Mouse (Mus musculus): ENCODE measurements around the gene Gm3676. TPM values are rescaled to one million over a fixed set of nuclear protein-coding genes. Genes with fewer than 3 reads are reported as not detected.
"Not testable (repeated sequence)": the region's sequence is repeated elsewhere in the genome, so short reads cannot be mapped to it uniquely, and the experiment has no call there.

Gene Gm3676
- not detected in 2 replicates for total RNA-seq (2015)
- not detected in 2 replicates for total RNA-seq (2017)

GRCm38 (mm10) chr14:41646387-41646786, at the start of gene Gm3676:
Gm3676 (minus strand) TSS chr14:41646487.
- ATAC-seq (replicated peaks; ENCODE audit: poor library complexity) = not testable (repeated sequence)

GRCm38 (mm10) chr14:41648176-41648575, 1.9 kb upstream of the Gm3676 start:
- not testable (repeated sequence) for ATAC-seq (replicated peaks; ENCODE audit: poor library complexity)

DNA sequence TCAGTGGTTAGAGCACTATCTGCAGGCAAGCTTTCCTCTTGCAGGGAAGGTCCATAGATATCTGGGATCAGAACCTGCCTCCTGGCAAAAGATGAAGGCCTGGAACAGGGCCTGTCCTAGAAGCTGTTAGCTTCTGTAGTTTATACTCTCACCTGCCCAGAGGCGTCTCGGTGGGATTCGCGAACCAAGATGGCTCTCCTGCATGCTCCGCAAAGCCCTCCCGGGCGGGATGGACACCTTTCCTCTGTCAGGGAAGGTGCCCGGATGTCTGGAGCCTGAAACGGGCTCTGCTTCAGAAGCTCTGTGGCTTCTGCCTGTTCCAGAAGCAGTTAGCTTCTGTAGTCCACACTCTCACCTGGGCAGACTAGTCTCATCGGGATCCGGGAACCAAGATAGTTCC, 16.1 kb downstream of the Gm3676 start:
- not testable (repeated sequence) for ATAC-seq (replicated peaks; ENCODE audit: poor library complexity)

GRCm38 (mm10) chr14:41624512-41624911, 21.8 kb downstream of the Gm3676 start, which contains the start of gene Gm3072:
Gm3072 (minus strand) TSS chr14:41624612.
- not testable (repeated sequence) for ATAC-seq (replicated peaks; ENCODE audit: poor library complexity)

- not testable (repeated sequence) for ATAC-seq (replicated peaks; ENCODE audit: poor library complexity)
These were observed 23.8 kb downstream of the Gm3676 start for GRCm38 (mm10) chr14:41622535-41622934.

- not testable (repeated sequence) for ATAC-seq (replicated peaks; ENCODE audit: poor library complexity)
These were observed 35.6 kb downstream of the Gm3676 start for GRCm38 (mm10) chr14:41610690-41611089.

DNA sequence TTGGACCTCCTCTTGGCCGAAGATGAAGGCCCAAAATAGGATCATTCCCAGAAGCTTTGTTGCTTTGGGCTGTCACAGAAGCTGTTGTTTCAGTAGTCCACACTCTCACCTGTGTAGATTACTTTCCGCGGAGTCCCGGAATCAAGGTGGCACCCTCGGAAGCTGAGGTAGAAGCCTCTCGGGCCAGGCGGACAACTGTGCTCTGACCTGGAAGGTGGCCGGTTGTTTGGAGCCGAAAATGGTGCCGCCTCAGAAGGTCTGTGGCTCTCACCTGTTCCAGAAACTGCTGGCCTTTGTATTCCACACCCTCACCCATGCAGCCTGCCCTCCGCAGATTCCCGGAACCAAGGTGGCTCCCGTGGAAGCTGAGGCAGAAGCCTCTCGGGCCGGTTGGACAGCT, 45.4 kb downstream of the Gm3676 start:
- not testable (repeated sequence) for ATAC-seq (replicated peaks; ENCODE audit: poor library complexity)

Other genes starting within 250 kb of the Gm3676 start
- gene Gm6482, start 238.2 kb downstream of the Gm3676 start, total RNA-seq (2015) = not detected in 2 replicates
- not detected in 2 replicates for gene Gm6482, start 238.2 kb downstream of the Gm3676 start, total RNA-seq (2017)
- gene Gm7954, start 193.0 kb downstream of the Gm3676 start, total RNA-seq (2015) = not detected in 2 replicates
- not detected in 2 replicates for gene Gm7954, start 193.0 kb downstream of the Gm3676 start, total RNA-seq (2017)
- not detected in 2 replicates for gene Gm3486, start 157.0 kb downstream of the Gm3676 start, total RNA-seq (2015)
- gene Gm3486, start 157.0 kb downstream of the Gm3676 start, total RNA-seq (2017) = not detected in 2 replicates
- not detected in 2 replicates for gene Gm7970, start 90.9 kb downstream of the Gm3676 start, total RNA-seq (2015)
- not detected in 2 replicates for gene Gm7970, start 90.9 kb downstream of the Gm3676 start, total RNA-seq (2017)
- gene 1700049E17Rik2, start 73.3 kb downstream of the Gm3676 start, total RNA-seq (2015) = not detected in 2 replicates
- not detected in 2 replicates for gene 1700049E17Rik2, start 73.3 kb downstream of the Gm3676 start, total RNA-seq (2017)
- gene Gm3072, start 21.9 kb downstream of the Gm3676 start, total RNA-seq (2015) = not detected in 2 replicates
- not detected in 2 replicates for gene Gm3072, start 21.9 kb downstream of the Gm3676 start, total RNA-seq (2017)
- gene Gm8068, start 55.4 kb upstream of the Gm3676 start, total RNA-seq (2015) = not detected in 2 replicates
- not detected in 2 replicates for gene Gm8068, start 55.4 kb upstream of the Gm3676 start, total RNA-seq (2017)
- gene Gm7929, start 104.1 kb upstream of the Gm3676 start, total RNA-seq (2015) = not detected in 2 replicates
- not detected in 2 replicates for gene Gm7929, start 104.1 kb upstream of the Gm3676 start, total RNA-seq (2017)
- not detected in 2 replicates for gene Gm47189, start 126.0 kb upstream of the Gm3676 start, total RNA-seq (2015)
- not detected in 2 replicates for gene Gm47189, start 126.0 kb upstream of the Gm3676 start, total RNA-seq (2017)